Mouse (Mus musculus): ENCODE results near the gene S100z.

DNA sequence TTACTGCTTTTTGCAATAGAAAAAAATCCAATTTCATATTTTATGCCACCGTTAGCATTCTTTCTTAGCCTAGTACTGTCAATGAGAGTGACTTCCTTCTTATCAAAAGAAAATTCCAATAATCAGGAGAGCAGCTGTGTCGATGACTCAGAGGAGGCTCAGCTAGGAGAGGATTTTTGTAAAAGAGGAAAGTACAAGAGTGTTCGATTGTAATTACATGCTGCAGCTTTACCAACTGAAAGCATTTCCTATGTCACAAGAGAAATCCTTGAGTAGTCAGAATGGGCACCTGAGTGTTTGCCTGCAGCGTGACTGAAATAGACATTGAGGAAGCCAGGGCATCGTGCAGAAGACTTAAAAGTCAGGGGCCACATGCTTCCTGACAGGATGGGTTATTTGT, 39.0 kb downstream of the S100z start:
- TF ChIP-seq POLR2AphosphoS2 (IDR thresholded peaks at IDR 0.05; ENCODE audit: insufficient read length, low read depth) (no peak), TCF3 (IDR thresholded peaks at IDR 0.05; ENCODE audit: insufficient read length, low read depth) (no peak), POLR2A (IDR thresholded peaks at IDR 0.05; ENCODE audit: insufficient read length, low read depth) (no peak), MYOD1 (IDR thresholded peaks at IDR 0.05; ENCODE audit: control insufficient read depth in 1 of 3, insufficient read length in 2 of 3, low read depth in 2 of 3) (no peak), USF1 (IDR thresholded peaks at IDR 0.05; ENCODE audit: low read depth) (no peak), TCF12 (IDR thresholded peaks at IDR 0.05; ENCODE audit: insufficient read depth, poor library complexity, severe bottlenecking) (no peak), MAX (IDR thresholded peaks at IDR 0.05; ENCODE audit: low read depth) (no peak), SRF (IDR thresholded peaks at IDR 0.05; ENCODE audit: control insufficient read depth, insufficient read length, low read depth) (no peak), CEBPB (IDR thresholded peaks at IDR 0.05; ENCODE audit: insufficient read depth, poor library complexity, severe bottlenecking) (no peak)
